Mouse (Mus musculus): ENCODE measurements around the gene Galk2. TPM values are rescaled to one million over a fixed set of nuclear protein-coding genes. Genes with fewer than 3 reads are reported as not detected.

Gene Galk2
- polyA plus RNA-seq, 1 experiment from 2014 or later: 26.8 TPM

- no peaks in the 10 kb centered on the region for H3K36me3 ChIP-seq
- H3K9me3 ChIP-seq (replicated peaks): no peaks in the 10 kb centered on the region
- no peaks in the 10 kb centered on the region for H3K4me1 ChIP-seq (replicated peaks)
- no peak overlapping the region for H3K4me3 ChIP-seq
- no peaks in the 10 kb centered on the region for H3K27me3 ChIP-seq
- no peak overlapping the region for H3K4me2 ChIP-seq
- no peak overlapping the region for H3K27ac ChIP-seq
- no peak overlapping the region for H3K9ac ChIP-seq
- ATAC-seq (replicated peaks; ENCODE audit: insufficient number of reproducible peaks, insufficient read depth, low FRiP score, low read depth): no peak
- WGBS: 49% methylated on average over 8 of the region's 8 CpGs
These were observed 172.4 kb downstream of the Galk2 start for GRCm38 (mm10) chr2:126031186-126031900.

DNA sequence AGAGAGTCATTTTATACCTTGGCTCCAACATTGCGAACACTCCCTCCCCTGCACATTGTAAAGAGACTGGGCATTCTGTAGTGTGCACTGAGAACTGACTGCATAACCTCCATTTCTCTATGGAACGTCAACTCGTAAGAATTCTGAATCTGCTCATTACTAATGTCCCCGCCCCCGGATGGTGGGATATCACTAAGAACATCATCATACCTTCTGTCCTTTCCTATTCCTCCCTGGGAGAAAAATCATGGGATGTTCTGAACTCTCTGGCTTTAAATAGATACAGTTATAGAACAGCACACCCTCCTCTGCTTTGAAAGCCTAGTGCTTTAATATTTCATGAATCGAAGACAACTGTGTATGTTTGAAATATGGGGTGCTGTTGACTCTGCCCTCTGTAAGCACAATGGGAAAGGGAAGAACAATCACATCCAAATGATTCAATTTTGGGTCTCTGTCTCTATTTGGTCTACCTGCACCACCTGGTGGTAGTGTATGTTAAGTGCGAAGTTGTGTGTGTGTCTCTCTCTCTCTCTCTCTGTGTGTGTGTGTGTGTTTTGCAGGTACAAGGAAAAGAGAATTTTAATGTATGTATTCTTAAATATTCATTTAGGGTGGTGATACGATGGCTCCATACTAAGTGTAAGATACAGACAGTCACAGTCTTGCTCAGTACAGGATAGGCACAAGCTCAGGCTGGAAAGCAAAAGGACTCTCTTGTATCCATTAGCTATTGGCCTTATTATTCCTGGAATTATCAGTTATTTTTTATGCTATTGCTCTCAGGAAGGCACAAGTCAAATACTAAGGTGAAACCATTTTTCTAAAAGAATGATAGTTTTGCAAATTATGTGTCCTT, 174.4 kb downstream of the Galk2 start:
- no peaks in the 10 kb centered on the region for H3K36me3 ChIP-seq
- no peak overlapping the region for H3K4me2 ChIP-seq
- no peak overlapping the region for H3K4me3 ChIP-seq
- no peaks in the 10 kb centered on the region for H3K27me3 ChIP-seq
- no peaks in the 10 kb centered on the region for H3K4me1 ChIP-seq (replicated peaks)
- ATAC-seq (replicated peaks; ENCODE audit: insufficient number of reproducible peaks, insufficient read depth, low FRiP score, low read depth): no peak
- no peak overlapping the region for H3K9ac ChIP-seq
- no peak overlapping the region for H3K27ac ChIP-seq
- no peaks in the 10 kb centered on the region for H3K9me3 ChIP-seq (replicated peaks)
- WGBS: 63% methylated on average over 8 of the region's 8 CpGs

Other genes with a start within 250 kb of the Galk2 start
- gene Cep152, start 234.0 kb upstream of the Galk2 start, polyA plus RNA-seq (2015; fragmentation: Nextera tagmentation; extraction: Ambion mirVana): 3.1 and 4.3 TPM in 2 replicates
- gene Eid1, start 186.0 kb upstream of the Galk2 start, polyA plus RNA-seq (2015; fragmentation: Nextera tagmentation; extraction: Ambion mirVana): 119 and 128 TPM in 2 replicates
- gene Shc4, start 135.0 kb upstream of the Galk2 start, polyA plus RNA-seq (2015; fragmentation: Nextera tagmentation; extraction: Ambion mirVana): 1.0 and 1.5 TPM in 2 replicates
- gene Secisbp2l, start 76.2 kb upstream of the Galk2 start, polyA plus RNA-seq (2015; fragmentation: Nextera tagmentation; extraction: Ambion mirVana): 11.3 and 12.8 TPM in 2 replicates
- gene Cops2, start within 50 bp of the Galk2 start, polyA plus RNA-seq (2015; fragmentation: Nextera tagmentation; extraction: Ambion mirVana): 53.2 and 57.0 TPM in 2 replicates
- gene Fgf7, start 175.5 kb downstream of the Galk2 start, polyA plus RNA-seq (2015; fragmentation: Nextera tagmentation; extraction: Ambion mirVana): 1.2 and 2.4 TPM in 2 replicates

All from heart, embryonic 15.5 days (tissue).